Mouse (Mus musculus) kidney, adult 8-10 months (tissue): ENCODE measurements at regions not wholly inside any gene's neighbourhood (a gene's known extent, or its start where the extent isn't known, plus 50 kb on each side); places are given as distances from the start of the nearest gene placed in this dataset.

Experiments
- DNase-seq, 2 experiments: peaks; one replicate each; pipeline ENCODE4 v3.0.0; 2022

DNA sequence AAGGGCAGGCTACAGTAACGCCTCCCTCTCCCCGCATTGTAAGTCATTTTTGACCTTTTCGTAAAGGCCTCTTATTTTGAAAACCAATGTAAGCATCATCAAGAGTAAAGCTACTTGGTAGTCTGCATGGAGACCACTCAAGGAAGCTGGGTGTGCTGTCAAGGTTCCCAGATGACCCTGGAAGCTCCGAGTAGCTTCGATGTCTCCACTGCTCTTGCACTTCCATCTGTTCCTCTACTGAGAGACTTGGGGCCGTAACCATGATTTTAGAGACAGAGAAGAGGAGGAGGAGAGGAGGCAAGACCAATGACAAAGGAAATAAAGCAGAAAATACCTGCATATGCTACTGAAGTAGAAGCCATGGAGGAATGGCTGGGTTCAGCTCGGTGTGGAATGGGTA lies 256.0 kb downstream of the Gm11361 start:
- no peak for DNase-seq

DNA sequence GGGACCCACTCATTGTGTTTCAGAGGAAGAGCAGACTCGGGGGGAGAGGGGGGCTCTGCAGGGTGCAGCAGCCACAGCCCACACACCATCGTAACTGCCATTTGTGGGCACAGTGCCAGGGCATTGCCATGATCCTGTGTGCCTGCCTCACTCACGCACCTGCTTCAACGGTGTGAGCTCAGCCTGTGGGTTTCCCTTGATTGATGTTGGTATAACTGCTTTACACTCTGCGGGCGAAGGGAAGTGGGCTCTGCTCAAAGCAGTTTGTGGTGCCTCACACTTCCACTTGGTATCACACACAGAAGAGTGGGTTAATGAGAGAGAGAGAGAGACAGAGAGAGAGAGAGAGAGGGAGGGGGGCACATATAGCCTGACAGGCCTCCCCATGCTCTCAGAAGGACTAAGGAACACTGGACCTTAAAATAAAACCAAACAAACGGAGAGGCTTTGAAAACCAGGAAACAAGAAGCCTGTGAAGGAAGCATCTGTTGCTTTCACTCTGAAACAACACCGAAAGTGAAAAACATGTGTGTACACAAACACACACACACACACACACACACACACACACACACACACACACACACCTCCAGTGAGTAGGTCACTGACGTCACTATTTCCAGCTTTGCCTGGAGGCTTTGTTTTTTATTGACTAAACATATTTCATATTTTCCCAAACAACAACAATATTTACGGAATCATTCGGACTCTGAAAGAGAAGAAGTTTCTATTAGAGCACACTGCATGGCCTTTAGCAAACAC lies 255.4 kb downstream of the Gm11361 start:
- no peak for DNase-seq

DNA sequence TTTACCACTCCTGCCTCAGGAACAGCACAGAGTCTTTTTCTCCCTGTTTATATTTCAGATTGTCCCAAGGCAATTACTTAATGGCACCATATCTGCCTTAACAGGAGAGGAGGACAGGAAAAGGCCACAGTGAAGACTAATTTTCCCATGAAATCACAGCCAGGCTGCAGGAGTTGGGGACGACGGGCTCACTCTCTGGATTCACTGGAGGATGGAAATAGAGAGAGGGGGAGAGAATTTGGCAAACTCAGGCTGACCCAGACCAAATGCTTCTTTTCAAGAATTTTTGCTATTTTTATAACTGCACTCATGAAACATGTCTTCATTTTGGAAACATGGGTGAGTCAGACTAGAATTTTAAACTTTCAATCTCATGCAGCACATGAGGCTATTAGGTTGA lies 250.9 kb downstream of the Gm11361 start:
- no peak for DNase-seq

- no peak for DNase-seq
These were observed 250.5 kb downstream of the Gm11361 start for GRCm38 (mm10) chr13:28507783-28508182.

GRCm38 (mm10) chr13:28504340-28504739 lies 247.0 kb downstream of the Gm11361 start:
- DNase-seq = no peak

DNA sequence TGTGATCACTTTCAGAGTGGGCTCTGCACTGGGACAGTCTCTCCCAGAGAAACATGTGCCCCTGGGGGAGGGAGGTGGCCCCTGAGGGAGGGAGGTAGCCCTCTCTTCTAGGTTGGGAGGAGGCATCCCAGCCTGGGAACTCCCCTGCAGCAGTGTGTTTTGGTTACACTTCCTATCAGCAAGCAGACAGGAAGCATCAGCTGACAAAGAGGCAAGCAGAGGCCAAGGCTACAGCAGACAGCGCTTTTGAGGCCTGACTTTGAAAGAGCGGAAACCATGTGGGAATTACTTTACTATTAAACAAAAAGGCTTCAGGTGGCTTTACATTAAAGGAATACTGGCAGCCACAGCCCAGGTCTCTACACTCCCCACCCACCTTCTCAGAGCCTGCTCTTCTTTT lies 244.8 kb downstream of the Gm11361 start:
- DNase-seq = peak; percentile 34 to 42

DNA sequence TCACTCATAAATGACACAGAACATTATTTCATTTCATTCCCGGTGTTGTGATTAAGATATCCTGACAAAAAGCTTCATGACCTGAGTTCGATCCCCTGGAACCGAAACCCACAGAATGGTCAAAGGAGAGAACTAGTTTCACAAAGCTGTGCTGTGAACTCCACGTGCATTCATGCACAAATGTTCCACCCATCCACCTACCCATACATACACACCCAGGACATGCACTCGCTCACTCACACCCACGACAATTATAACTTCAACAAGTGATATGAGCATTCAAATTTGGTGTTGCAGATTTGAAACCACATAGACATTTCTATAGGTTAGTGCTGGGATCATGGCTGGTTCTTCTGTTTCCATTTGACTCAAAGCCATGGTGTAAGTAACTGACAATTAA lies 243.4 kb downstream of the Gm11361 start:
- no peak for DNase-seq

DNA sequence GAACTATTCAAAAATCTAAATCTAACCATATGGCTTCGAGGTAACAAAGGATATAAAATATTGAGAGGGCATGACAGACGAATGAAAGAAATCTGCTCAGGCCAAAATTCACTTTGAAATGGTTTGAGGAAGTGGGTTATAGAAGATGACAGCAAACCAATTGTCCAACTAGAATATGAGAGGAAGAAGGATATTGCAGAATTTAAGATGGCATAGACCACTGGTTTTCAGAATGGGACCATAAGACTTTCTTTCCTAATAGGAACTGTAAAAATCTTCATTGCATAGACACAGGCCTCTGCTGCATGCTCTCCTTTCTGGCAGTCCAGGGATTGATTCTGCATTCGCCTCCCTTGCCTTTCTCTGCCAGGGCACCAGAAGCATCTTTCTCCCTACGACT lies 240.2 kb downstream of the Gm11361 start:
- DNase-seq = no peak

DNA sequence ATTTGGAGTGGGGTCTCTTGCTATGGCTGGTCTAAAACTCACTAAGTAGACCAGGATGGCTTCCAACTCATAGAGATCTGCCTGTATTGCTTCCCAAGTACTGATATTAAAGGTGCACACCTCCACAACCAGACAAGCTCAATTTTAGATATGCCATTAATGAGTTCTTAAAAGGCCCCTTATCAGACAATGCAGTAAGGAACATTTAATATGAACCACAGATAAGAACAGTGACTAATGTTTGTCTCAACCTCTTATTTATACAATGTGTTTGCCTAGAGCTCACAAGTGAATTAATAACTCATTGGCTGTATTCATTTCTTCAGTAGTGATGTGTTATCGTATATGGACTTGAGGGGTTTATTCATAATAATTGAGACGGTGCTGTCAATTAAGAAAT lies 234.7 kb downstream of the Gm11361 start:
- DNase-seq = no peak

GRCm38 (mm10) chr13:28483727-28484126 lies 226.4 kb downstream of the Gm11361 start:
- DNase-seq = peak in 1 of 2 experiments; percentile 5

- DNase-seq = no peak
These were observed 224.1 kb downstream of the Gm11361 start for GRCm38 (mm10) chr13:28481224-28481965.

- DNase-seq = no peak
These were observed 208.8 kb downstream of the Gm11361 start for GRCm38 (mm10) chr13:28466151-28466550.

DNA sequence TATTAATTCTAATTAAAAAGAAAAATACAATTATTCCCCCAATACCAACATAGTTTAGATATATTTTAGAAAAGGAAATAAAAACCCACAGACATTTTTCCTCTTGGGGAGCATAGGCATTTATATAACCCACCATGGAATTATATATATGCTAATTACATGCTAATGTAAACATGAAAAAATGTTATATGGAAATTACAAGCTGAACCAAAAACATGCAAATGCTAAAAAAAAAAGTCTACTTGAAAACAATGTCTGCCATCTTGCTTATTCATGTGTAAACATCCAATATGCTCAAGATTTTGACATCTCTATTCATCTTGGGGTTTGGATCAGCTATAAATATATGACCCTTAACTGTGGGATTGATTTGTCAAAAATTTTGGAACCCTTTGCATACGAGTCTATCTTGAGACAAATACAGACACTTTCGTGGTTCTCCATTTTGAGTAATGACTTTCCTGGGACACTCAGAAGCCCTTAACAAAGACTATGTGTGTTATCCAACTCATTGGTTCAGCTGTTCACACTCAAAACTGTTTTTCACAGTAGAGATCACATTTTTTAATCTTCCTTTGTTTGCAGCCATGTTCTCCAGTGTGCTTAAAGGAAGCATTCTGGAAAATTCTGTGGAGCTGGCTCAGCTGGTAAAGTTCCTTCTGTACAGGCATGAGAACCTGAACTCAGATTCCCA lies 208.0 kb downstream of the Gm11361 start:
- DNase-seq = no peak

- DNase-seq = no peak
These were observed 204.0 kb downstream of the Gm11361 start for GRCm38 (mm10) chr13:28461281-28461680.

GRCm38 (mm10) chr13:28457403-28457802 lies 200.1 kb downstream of the Gm11361 start:
- DNase-seq = no peak

GRCm38 (mm10) chr13:28455878-28456277 lies 198.6 kb downstream of the Gm11361 start:
- DNase-seq = no peak

DNA sequence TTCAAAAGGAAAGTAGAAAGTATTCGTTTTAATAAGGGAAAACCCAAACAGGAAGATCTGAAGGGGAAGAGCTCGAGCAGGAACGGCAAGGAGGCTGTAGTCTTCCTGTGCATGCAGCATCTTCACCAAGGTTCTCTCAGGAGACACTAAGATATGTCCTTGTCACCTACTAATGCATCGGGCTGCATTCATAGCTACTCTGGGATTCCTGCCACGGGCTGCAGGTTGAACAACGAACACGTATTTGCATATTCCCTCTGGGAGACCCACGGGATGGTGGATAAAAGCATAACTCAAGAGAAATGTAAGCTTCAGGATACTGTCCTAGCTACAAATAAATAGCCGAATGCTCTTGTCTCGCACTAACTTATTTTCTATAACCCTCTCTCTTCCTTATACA lies 197.7 kb downstream of the Gm11361 start:
- DNase-seq = no peak

DNA sequence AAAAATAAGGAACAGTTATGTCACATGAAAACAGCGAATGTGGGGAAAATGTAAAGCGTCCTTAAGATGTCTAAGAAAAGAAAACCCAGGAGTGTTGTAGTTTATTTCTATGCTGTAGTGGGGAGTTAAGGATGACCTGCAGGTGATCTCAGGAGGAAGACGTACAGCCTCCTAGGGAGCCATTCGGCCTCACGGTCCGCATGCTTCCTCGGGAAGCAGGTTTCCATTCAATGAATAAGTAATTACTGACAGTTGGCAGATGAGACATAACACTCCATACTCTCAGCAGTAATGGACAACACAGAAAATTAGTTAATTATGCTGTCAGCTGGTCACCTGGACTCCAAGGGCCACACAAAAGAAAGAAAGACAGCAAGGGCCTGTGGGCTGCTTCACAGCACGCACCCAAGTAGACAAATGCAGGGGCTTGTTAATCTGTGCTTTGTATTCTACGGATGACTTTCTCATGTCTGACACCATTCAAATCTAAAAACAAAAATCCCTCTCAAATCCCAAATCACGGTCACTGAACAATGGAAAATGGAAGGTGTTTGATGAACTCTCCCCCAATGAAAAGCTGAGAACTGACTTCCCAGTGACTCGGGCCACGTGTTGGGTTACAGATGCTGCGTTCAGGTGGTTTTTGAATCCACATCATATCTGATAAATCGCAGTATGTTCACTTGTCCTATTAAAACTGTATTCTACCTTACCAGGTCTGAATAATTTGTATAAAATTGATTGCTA lies 193.5 kb downstream of the Gm11361 start:
- no peak for DNase-seq

DNA sequence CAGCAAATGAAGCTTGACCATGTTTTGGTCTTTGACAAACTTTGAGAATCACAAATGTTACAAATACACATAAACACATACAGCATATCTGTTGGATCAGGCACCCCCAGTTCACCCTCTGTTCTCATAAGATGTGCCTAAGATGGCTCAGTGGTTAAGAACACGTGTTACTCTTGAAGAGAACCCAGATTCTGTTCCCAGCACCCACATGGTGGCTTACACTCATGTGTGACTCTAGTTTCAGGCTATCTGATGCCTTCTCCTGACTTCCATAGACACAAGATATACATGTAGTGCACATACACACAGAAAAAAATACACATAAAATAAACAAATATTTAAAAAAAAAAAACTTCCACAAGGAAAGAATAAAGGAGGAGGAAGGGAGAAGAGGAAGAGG lies 191.7 kb downstream of the Gm11361 start:
- DNase-seq = no peak

- DNase-seq = no peak
These were observed 184.9 kb downstream of the Gm11361 start for GRCm38 (mm10) chr13:28442250-28442649.

GRCm38 (mm10) chr13:28433445-28433844 lies 176.1 kb downstream of the Gm11361 start:
- no peak for DNase-seq

DNA sequence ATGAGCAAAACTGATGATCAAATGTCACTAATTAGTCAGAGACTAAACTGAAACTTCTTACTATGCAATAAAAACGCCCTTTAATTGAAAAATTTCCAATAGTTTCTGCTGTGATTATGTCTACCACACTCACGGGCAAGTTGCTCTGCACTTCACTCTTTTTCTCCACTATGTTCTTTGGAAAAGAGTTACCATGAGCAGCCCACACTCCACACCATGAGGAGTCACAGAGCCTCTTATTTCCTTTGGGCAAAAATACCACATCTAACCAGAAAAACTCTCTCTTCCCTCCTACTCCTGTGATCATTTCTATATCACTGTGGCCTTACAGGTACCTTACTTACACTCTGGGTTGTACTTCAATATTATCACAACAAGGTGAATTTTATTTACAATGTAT lies 174.7 kb downstream of the Gm11361 start:
- DNase-seq = no peak

- no peak for DNase-seq
These were observed 168.8 kb downstream of the Gm11361 start for GRCm38 (mm10) chr13:28426085-28426484.
